Mouse (Mus musculus) small intestine, adult 10 weeks (tissue): ENCODE results near the gene Gpr137c. TPM values are rescaled to one million over a fixed set of nuclear protein-coding genes. Genes with fewer than 3 reads are reported as not detected.

Experiments
- polyA plus RNA-seq: library from polyadenylated mRNA; stranded (reverse); fragments of 350-450 nt; fragmentation: Illumina TruSeq; extraction: RNeasy Lipid Tissue Mini Kit (QIAGEN cat#74804); gene quantifications from one replicate; pipeline ENCODE4 v1.2.3, GENCODE M21; 2014; ENCODE audit warnings: low replicate concordance

Gene Gpr137c
- polyA plus RNA-seq = 0.82 TPM

GRCm38 (mm10) chr14:45219281-45220089 is at the start of gene Gpr137c:
Gene Gpr137c (plus strand): TSS chr14:45219717.

DNA sequence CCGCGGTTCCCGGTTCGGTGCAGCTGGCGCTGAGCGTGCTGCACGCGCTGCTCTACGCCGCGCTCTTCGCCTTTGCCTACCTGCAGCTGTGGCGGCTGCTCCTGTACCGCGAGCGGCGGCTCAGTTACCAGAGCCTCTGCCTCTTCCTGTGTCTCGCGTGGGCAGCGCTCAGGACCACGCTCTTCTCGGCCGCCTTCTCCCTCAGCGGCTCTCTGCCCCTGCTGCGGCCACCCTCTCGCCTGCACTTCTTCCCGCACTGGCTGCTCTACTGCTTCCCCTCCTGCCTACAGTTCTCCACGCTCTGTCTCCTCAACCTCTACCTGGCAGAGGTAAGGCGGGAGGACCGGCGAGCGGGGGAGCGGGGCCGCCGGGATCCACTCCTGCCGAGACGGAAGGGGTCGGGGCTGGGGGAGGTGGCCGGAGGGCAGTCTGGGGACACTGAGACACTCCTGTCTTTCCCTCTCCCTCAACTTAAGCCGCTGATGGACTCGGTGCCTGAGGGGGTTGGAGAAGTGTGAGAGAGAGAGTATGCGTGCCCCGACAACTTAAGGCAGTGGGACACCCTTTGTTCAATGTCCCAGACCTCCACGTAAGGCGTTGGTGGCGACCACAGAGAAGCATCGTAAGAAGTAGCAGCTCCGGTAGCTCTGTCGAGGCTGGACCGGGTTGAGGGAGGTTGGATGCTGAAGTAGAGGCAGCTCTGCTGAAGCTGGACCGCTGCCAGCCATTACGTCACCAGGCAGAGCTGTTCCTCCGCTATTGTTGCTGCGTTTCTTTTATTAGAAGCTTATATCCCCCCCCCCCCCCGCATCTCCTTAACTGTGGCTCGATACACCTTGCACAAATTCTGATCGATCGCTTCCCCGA is 806 bp downstream of the Gpr137c start, which contains the start of gene Txndc16:
Txndc16 (minus strand) TSS at position 239 of the 867 bp plus-strand sequence.

DNA sequence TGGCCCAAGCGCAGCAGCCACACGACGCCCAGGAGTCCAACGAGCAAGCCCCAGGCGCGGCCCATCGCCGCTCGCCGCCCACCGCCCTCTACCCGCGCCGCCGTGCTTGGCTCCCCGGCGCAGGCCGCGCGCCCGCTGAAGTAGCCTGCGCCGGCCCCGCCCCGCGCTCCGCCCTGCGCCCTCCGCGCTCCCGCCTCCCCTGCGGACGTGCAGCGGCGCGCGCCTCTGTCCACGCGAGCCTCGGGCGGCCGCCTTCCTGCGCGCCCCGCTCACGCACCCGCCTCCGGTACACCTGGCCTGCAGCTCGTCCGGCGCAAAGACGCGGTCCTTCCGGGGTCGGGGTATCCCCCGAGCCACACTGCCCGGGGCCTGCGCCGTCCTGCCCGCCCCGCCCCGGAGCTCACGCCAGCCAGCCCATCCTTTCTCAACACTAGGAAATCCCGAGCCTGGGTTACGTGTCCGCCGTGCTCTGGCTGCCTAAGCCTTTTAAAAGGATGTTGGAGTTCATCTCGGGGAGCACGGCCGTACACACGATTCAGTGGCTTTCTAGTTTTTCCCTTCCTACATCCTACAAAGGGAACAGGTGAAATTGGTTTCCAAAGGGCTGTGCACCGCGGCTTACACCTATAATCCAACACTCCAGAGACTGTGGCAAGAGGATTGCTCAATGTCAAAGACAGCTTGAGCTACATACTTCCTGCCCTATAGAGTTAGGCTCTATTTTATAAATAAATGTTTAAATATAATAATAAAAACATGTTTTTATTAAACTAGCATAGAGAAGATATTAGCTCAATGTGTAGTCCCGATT is 99.1 kb downstream of the Gpr137c start, which contains the start of gene Ero1l:
Ero1l (minus strand) TSS at position 346 of the 811 bp plus-strand sequence.

DNA sequence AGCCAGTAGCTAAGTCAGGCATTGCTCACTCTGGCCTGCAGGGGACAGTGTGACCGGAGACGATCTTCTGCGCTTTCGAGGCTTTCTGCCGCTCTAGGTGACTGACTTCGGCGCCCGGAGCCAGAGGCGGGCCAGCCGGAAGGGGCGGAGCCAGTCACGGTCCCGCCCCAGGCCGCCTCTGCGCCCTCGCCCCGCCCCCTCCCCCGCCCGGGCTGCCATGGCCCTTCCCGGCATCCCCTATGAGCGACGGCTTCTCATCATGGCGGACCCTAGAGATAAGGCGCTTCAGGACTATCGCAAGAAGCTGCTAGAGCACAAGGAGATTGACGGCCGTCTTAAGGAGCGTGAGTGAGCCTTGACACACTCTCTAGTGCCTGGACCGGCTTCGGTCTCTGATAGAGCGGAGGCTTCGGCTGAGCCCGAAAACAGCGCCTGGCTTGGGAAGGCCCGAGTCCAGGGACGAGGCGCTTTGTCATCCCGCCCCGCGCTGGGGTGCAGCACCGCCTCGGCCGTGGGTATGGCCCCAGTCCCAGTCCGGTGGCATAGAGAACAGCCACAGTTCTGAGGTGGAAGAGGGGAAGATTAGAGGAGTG is 110.2 kb downstream of the Gpr137c start, which contains the start of gene Psmc6:
Psmc6 (plus strand) TSS at position 200 of the 593 bp plus-strand sequence.

Other genes starting within 250 kb of the Gpr137c start
- gene Ptger2, start 231.5 kb upstream of the Gpr137c start, polyA plus RNA-seq = 2.5 TPM
- gene Txndc16, start 611 bp downstream of the Gpr137c start, polyA plus RNA-seq = 15.2 TPM
- gene Ero1l, start 99.1 kb downstream of the Gpr137c start, polyA plus RNA-seq = 130 TPM
- 581 TPM for gene Psmc6, start 110.1 kb downstream of the Gpr137c start, polyA plus RNA-seq
- gene Styx, start 131.4 kb downstream of the Gpr137c start, polyA plus RNA-seq = 56.2 TPM
- 127 TPM for gene Gnpnat1, start 185.2 kb downstream of the Gpr137c start, polyA plus RNA-seq